Mouse (Mus musculus) right cerebral cortex, postnatal 25 days (tissue): Measurements from ENCODE around the gene Umad1.

Source experiments
- DNase-seq: peaks from one replicate; pipeline ENCODE4 v3.0.0; 2022

The Umad1 gene

DNA sequence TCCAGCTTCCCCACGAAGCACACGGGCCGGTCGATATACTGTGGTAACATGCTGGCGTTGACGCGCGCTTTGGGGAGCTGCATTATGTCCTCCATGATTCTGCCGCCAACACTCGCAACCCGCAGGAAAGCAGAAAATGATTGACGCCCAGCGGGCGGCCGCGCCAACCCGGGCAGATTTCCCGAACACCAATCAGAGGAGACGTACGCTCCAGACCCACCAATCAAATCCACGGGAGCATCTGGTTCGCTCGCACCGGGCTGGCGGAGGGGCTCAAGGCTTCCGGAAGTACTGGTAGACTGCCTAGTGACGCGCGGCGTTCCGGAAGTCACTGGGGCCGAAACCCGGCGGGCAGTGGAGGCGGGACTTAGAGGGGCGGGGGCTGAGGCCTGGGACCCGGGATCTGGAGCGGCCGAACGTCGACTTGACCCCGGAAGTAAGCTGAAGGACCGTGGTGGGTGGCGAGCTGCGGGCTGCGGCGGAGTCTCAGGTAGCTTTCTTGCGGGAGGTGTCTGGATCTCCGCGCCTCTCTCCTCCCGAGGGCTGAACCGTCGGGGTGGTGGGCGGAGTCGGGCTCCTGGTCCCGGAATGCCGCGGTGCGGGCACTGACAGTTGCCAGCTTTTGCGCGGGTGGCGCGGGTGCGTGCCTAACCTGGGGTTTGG, at the start of gene Umad1, which contains the start of the genes Rpa3 and Gm45062:
Gene Umad1, plus strand, starts transcription at position 285 of the 663 bp plus-strand sequence.
Gene Rpa3, minus strand, starts transcription at position 170 of the 663 bp plus-strand sequence.
Gene Gm45062, plus strand, starts transcription at position 447 of the 663 bp plus-strand sequence.
- DNase-seq: peak; percentile 99

GRCm38 (mm10) chr6:8209866-8210186, 49.3 kb upstream of the Umad1 start:
- no peak for DNase-seq

DNA sequence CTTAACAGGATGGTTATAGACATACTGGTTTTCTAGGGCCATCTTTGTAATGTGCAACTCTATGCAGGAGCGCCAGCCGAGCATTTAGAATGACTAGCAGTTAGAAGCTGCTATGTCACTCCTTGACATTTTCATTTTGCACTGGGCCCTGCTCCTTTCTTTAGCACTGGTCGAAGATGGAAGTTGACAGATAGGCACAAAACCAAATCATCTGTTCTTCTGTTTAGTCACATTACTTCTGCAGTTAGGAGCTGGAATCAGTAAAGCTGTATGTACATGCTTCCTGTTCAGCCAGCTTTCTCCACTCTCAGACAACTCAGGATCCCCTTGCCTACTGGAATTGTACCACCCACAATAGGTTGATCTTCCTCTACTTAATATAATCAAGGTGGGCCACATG, 48.4 kb upstream of the Umad1 start:
- DNase-seq: no peak

DNA sequence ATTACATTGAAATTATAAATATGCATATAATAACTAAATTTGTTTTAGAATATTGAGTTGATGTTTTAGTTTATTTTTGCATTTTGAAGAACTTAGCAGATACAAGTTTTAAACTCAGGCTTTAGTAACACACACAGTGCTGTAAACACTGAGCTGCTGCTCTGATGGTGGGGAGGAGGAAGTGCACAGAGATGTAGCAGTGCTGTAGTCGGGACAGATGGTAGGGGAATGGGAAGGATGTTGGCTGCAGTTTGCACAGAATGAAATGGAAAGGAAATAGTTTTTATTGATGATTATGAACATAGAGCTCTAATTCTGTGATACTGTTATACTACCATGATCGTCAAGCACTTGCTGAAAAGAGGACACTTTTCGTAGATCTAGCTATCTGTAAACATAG, 32.1 kb upstream of the Umad1 start:
- DNase-seq: no peak

DNA sequence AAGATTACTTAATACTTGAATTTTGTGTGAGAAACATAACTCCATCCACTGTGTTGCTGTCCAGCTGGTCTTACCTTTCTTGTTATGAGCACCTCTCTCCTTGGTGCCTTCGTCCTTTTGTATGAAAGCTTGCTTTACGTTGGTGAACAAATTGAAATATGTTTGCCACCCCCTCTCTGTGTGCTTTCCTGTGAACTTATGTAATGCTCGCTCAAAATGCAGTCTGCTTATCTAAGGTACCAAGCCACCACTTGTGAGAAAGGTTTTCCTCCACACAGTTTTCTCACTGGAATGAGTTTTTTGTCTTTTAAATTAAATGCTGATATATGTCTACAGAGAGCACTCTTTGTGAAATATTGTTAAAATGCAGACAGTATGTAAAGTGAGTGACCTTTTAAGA, 30.5 kb upstream of the Umad1 start:
- DNase-seq: no peak

DNA sequence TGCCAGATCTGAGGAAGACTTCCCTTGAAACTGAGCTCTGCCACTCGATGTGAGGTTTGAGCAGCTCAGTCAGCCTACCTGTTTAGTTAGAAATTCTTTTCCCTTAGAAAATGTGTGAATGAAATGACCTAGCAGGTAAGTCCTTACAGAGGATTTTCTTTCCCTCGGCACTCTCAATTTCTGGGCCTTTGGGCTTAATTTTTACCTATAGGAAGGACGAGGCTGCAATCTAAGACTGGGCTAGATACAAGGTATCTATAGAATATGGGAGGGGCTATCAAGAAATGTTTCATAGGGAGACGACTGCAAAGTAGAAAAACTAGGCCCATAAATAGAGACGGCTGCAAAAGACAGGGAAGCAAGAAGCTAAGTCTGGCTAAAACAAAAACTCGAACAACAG, 772 bp upstream of the Umad1 start:
- no peak for DNase-seq

- no peak for DNase-seq
These were observed 568 bp downstream of the Umad1 start for GRCm38 (mm10) chr6:8259667-8260044.

- DNase-seq: no peak
These were observed 12.0 kb downstream of the Umad1 start for GRCm38 (mm10) chr6:8271047-8271446.

- DNase-seq: no peak
These were observed 15.4 kb downstream of the Umad1 start for GRCm38 (mm10) chr6:8274387-8275054.

- peak; percentile 65 for DNase-seq
These were observed 16.0 kb downstream of the Umad1 start for GRCm38 (mm10) chr6:8275098-8275497.

DNA sequence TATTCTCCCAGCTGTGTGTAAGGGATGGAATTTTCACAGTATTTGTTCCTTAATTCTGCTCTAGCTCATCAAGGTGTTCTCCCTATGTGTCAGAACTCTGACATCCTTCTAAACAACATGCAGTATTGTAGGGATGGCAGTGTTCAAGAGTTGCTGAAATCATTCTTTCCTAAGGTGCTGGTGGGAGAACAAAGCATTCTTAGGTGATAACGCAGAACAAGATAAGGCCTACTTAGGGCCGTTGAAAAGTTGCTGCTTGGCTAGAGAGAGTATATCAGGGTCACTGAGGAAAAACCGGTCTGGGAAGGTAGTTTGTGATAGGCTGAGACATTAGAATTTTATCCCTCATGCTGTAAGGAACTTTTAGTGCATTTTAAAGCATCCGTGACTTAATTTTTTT, 17.3 kb downstream of the Umad1 start:
- no peak for DNase-seq

DNA sequence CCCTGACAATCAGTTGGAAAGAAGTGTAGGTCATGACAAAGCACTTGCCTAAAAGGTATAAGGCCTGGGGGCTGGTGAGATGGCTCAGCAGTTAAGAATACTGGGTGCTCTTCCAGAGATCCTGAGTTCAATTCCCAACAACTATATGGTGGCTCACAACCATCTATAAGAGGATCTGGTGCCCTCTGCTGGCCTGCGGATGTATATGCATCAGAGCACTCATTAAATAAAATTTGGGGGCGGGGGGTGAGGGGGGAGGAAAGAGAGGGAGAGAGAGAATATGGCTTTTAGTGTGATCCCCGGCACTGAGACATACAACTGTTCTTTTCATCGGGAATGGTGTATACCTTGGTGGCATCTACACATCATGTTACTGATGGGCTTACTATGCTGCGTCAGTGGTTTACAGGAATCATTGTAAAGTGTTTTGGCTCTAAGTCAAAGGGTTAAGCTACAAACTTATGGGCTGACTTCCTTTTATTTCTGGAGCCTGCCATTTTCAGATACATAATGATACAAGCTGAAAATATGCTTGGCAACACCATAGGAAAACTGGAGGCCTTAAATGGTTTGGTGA, 19.4 kb downstream of the Umad1 start:
- no peak for DNase-seq

DNA sequence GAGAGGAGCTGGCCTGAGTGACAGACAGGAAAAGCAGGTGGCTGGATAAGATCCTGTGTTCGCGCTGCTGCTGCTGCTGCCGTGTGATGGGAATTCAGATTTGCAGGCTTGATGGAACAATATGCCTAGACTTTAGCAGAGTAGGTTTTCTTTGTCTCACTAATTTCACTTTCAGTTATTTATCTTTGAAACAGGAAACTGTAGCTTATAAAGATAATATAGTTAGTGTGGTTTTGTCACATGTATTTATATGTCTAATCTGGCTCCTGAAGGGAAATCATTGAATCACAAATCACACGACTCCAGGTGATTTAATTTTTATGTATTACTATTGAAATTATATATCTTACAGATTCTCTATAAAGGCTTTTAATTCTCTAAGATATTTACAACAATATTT, 24.2 kb downstream of the Umad1 start:
- DNase-seq: no peak

DNA sequence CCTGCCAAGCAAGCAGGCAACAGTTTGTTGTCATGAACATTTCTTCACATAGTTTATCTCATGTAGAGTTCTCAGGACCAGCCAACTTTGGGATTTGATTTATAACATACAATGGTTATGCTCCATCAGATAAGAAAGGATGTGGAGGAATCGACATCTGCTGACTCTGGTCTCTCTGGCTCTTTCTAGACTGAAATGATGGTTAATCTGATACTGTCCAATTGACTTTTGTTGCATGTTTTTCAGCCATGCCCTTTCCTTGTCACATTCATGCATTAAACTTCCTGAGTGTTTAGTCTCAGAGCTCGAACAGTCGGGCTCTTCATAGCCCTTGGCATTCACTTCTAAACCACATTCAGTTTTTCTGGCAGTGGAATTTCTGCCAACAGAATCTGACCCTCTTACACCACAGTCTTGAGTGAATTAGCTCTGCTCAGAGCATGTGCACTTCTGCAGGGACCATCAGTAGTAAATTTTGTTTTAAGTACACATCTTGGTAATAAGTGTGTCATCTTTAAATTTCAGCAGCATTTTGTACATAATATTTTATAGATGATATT, 26.4 kb downstream of the Umad1 start:
- no peak for DNase-seq

GRCm38 (mm10) chr6:8286146-8286545, 27.1 kb downstream of the Umad1 start:
- no peak for DNase-seq

- DNase-seq: no peak
These were observed 29.9 kb downstream of the Umad1 start for GRCm38 (mm10) chr6:8288755-8289580.

- no peak for DNase-seq
These were observed 35.1 kb downstream of the Umad1 start for GRCm38 (mm10) chr6:8294048-8294784.

- no peak for DNase-seq
These were observed 40.2 kb downstream of the Umad1 start for GRCm38 (mm10) chr6:8299066-8299863.

GRCm38 (mm10) chr6:8307878-8308775, 49.0 kb downstream of the Umad1 start:
- DNase-seq: no peak

DNA sequence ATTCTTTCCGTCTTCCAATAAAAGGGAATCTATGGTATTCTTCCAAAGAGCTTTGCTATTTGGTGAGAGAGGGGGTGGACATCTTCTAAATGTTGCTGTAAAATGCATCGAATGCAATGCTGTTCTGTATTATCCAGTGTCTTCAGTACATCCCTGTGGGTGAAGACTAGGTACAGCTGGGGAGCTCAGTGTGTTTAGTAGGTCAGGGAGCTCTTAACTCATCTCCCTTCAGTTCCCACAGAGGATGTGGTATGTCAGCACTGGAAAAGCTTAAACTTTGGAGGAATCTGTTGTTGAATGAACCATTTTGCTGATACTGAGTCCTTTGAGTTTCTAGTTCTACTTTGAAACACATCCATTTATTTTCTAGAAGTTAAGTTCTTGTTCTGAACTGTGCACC, 53.5 kb downstream of the Umad1 start:
- DNase-seq: no peak

DNA sequence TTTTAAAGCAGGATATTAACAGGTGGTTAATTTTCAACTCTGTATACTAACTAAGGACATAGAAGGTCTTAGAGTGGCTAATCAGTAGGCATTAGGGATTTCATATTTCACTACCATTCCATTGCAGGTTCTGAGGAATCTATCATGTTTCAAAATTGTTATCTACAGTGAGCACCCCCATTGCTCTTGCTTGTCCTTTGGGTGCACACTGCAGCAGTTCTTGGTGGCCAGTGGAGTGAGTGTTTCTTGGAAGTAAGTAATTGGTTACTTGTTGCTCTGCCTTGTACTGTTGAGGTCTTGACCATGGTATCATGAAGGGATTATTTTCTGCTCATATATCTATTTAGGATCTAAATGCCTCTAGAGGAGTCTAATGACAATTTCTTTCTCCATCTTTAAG, 57.1 kb downstream of the Umad1 start:
- no peak for DNase-seq
